Mouse (Mus musculus): ENCODE measurements around the gene Gpr146. TPM values are rescaled to one million over a fixed set of nuclear protein-coding genes. Genes with fewer than 3 reads are reported as not detected.

Gpr146 gene
- polyA plus RNA-seq, 1 experiment from 2014 or later: 4.0 TPM

DNA sequence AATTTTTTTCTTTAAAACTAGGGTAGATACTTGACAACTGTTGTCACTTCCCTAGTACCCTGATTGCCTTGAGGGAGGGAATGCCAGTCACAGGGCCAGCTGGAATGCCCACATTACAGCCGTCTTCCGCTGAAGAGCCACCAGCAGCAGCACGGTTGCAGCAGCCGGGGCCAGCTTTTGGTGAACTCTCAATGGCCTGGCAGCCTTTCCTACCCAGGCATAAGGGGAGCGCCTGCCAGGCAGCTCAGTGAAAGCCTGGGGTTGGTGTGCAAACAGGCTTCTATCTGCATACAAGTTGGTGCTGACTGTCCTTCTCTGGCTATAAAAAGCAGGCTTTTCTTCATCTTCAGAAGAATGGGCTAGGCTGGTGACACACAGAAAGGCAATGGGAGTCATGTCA lies 63.0 kb downstream of the Gpr146 start:
- H3K27me3 ChIP-seq (replicated peaks; ENCODE audit: control insufficient read depth, insufficient read depth, low read length): no peaks in the 10 kb centered on the region
- H3K4me1 ChIP-seq (ENCODE audit: control insufficient read depth, insufficient read depth, low read depth, low read length): peaks cover 23% of the 10 kb centered on the region
- ATAC-seq: no peak
- no peak overlapping the region for H3K9ac ChIP-seq (ENCODE audit: low read depth, low read length)
- H3K4me2 ChIP-seq (ENCODE audit: low read length): no peak overlapping the region
- no peaks in the 10 kb centered on the region for H3K36me3 ChIP-seq (ENCODE audit: control insufficient read depth, insufficient read depth, low read length)
- H3K9me3 ChIP-seq (ENCODE audit: control insufficient read depth, low read length): no peaks in the 10 kb centered on the region
- H3K4me3 ChIP-seq (ENCODE audit: low read length): no peak overlapping the region
- 61% methylated on average over 5 of the region's 5 CpGs for WGBS
- peak overlapping the region; percentile 17; the same call in 1 of the 2 replicates for H3K27ac ChIP-seq (ENCODE audit: low read depth, low read length)

- Histone ChIP-seq H3K4me3 (ENCODE audit: low read length) (no peak overlapping the region), H3K4me2 (ENCODE audit: low read length) (no peak overlapping the region), H3K9me3 (ENCODE audit: control insufficient read depth, low read length) (no peaks in the 10 kb centered on the region), H3K27ac (ENCODE audit: low read depth, low read length) (peak overlapping the region; percentile 17; the same call in 1 of the 2 replicates), H3K9ac (ENCODE audit: low read depth, low read length) (no peak overlapping the region), H3K36me3 (ENCODE audit: control insufficient read depth, insufficient read depth, low read length) (no peaks in the 10 kb centered on the region), H3K27me3 (replicated peaks; ENCODE audit: control insufficient read depth, insufficient read depth, low read length) (no peaks in the 10 kb centered on the region), H3K4me1 (ENCODE audit: control insufficient read depth, insufficient read depth, low read depth, low read length) (peaks cover 17% of the 10 kb centered on the region)
- ATAC-seq: no peak
- WGBS: 96% methylated on average over 11 of the region's 11 CpGs
Observed at GRCm38 (mm10) chr5:139440926-139441725, 63.6 kb downstream of the Gpr146 start.

DNA sequence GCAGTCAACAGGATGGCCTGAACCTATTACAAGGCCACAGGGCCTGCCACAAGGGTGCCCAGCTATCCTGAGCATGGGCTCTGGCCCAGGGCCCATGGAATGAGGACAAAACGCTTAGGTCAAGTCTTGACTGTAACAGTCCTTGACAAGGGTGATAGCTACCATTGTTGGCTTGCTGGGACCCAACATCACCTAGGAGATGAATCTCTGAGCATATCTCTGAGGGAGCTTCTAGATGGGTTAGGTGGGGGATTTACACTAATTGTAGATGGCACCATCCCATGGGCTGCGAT lies 64.2 kb downstream of the Gpr146 start:
- Histone ChIP-seq H3K9ac (ENCODE audit: low read depth, low read length) (no peak overlapping the region), H3K36me3 (ENCODE audit: control insufficient read depth, insufficient read depth, low read length) (no peaks in the 10 kb centered on the region), H3K27ac (ENCODE audit: low read depth, low read length) (no peak overlapping the region; the same call in 1 of the 2 replicates), H3K4me1 (ENCODE audit: control insufficient read depth, insufficient read depth, low read depth, low read length) (peaks cover 17% of the 10 kb centered on the region), H3K4me3 (ENCODE audit: low read length) (no peak overlapping the region), H3K27me3 (replicated peaks; ENCODE audit: control insufficient read depth, insufficient read depth, low read length) (no peaks in the 10 kb centered on the region), H3K9me3 (ENCODE audit: control insufficient read depth, low read length) (no peaks in the 10 kb centered on the region), H3K4me2 (ENCODE audit: low read length) (no peak overlapping the region)
- WGBS: 85% methylated on average over 2 of the region's 2 CpGs
- ATAC-seq: no peak

DNA sequence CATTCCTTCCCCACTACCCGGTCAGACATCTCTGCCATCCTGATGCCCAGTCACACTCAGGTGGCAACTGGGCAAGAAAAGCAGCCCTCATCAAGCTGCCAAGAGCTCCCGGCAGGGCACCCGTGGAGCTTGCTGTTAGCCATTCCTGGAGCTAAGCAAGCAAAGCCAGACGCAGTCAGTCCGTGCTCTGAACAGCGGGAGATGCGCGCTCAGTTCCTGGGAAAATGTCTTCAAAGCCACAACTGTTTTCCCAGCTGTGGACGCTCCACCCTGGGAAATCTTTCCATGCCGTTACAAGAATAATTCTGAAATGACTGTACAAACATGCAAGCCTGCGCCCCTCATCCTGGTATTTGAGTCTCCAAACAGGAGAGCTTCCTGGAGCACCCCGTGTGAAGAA lies 64.9 kb downstream of the Gpr146 start:
- 56% methylated on average over 12 of the region's 12 CpGs for WGBS
- 0 out of 2 replicates have a peak, but pooled peaks have one; percentile 32 for ATAC-seq
- H3K4me2 ChIP-seq (ENCODE audit: low read length): no peak overlapping the region

DNA sequence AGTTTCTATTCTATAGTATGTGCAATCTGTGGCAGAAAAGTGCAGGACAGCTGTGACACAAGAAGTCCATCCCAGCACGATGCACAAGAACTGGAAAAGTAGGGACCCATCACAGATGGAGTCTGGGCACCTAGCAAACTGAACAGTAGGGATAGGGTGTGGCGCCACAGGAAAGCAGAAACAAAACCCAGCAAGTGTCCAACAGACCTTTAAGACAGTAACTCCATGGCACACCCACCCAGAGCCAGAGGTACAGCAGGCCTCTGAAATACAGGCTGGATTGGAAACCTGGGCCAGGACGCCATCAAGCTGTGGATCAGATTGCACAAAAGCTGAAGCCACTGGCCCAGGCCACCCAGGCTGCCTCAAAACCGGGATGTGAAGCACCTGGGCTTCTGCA lies 65.5 kb downstream of the Gpr146 start:
- Histone ChIP-seq H3K36me3 (ENCODE audit: control insufficient read depth, insufficient read depth, low read length) (no peaks in the 10 kb centered on the region), H3K27ac (ENCODE audit: low read depth, low read length) (peak overlapping the region; percentile 48), H3K4me3 (ENCODE audit: low read length) (no peak overlapping the region), H3K4me1 (ENCODE audit: control insufficient read depth, insufficient read depth, low read depth, low read length) (peaks cover 17% of the 10 kb centered on the region), H3K4me2 (ENCODE audit: low read length) (no peak overlapping the region), H3K9ac (ENCODE audit: low read depth, low read length) (peak overlapping the region; percentile 22; the same call in 1 of the 2 replicates), H3K9me3 (ENCODE audit: control insufficient read depth, low read length) (no peaks in the 10 kb centered on the region), H3K27me3 (replicated peaks; ENCODE audit: control insufficient read depth, insufficient read depth, low read length) (no peaks in the 10 kb centered on the region)
- ATAC-seq: no peak
- 77% methylated on average over 4 of the region's 4 CpGs for WGBS

More for the DNA sequence above, 64.9 kb downstream of the Gpr146 start:
- Histone ChIP-seq H3K4me1 (ENCODE audit: control insufficient read depth, insufficient read depth, low read depth, low read length) (peaks cover 17% of the 10 kb centered on the region), H3K9ac (ENCODE audit: low read depth, low read length) (no peak overlapping the region), H3K36me3 (ENCODE audit: control insufficient read depth, insufficient read depth, low read length) (no peaks in the 10 kb centered on the region), H3K4me3 (ENCODE audit: low read length) (no peak overlapping the region), H3K27me3 (replicated peaks; ENCODE audit: control insufficient read depth, insufficient read depth, low read length) (no peaks in the 10 kb centered on the region), H3K27ac (ENCODE audit: low read depth, low read length) (peak overlapping the region; percentile 56), H3K9me3 (ENCODE audit: control insufficient read depth, low read length) (no peaks in the 10 kb centered on the region)

DNA sequence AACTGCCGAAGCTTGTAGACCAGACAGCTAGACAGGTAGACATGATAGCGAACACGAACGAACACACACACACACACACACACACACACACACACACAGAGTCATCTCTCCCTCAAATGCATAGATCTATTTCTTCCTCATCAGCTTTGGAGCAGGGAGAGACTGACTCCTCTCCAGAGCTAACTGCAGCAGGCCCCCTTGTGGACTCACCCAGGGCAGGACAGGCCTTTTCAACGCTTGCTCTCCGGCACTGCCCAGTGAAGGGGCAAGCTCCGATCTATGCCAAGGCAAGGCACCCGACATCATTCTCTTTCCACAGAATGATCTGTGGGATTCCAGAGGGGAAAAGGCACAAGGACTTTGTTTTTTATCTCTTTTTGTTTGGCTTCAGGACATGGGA lies 67.8 kb downstream of the Gpr146 start:
- Histone ChIP-seq H3K27ac (ENCODE audit: low read depth, low read length) (no peak overlapping the region), H3K36me3 (ENCODE audit: control insufficient read depth, insufficient read depth, low read length) (no peaks in the 10 kb centered on the region), H3K4me3 (ENCODE audit: low read length) (no peak overlapping the region), H3K4me2 (ENCODE audit: low read length) (no peak overlapping the region), H3K9ac (ENCODE audit: low read depth, low read length) (no peak overlapping the region), H3K4me1 (ENCODE audit: control insufficient read depth, insufficient read depth, low read depth, low read length) (peaks cover 24% of the 10 kb centered on the region), H3K27me3 (replicated peaks; ENCODE audit: control insufficient read depth, insufficient read depth, low read length) (no peaks in the 10 kb centered on the region), H3K9me3 (ENCODE audit: control insufficient read depth, low read length) (no peaks in the 10 kb centered on the region)
- no peak for ATAC-seq
- 91% methylated on average over 8 of the region's 8 CpGs for WGBS

MicroRNAs within 50 kb of the gene (microRNA counts, 519-probe panel; counts per million panel counts)
- microRNA mmu-miR-339-3p (602 counts per million, percentile 2 among the panel's probes with 10 or more counts), microRNA mmu-miR-339-5p (703 counts per million, percentile 3 among the panel's probes with 10 or more counts)

Small RNA genes lying within 50 kb of the gene (microRNA-seq; reads per million reads assigned to microRNA genes)
- 349 reads per million, percentile 66 among the genes with 10 or more reads in this experiment for gene Mir339

Other genes starting within 250 kb of the Gpr146 start
- 332 and 333 TPM in 2 replicates for gene Prkar1b, start 227.7 kb upstream of the Gpr146 start, polyA plus RNA-seq (2015; fragmentation: Nextera tagmentation; extraction: Ambion mirVana)
- gene Dnaaf5, start 227.5 kb upstream of the Gpr146 start, polyA plus RNA-seq (2015; fragmentation: Nextera tagmentation; extraction: Ambion mirVana): 2.6 and 5.1 TPM in 2 replicates
- 40.9 and 44.7 TPM in 2 replicates for gene Sun1, start 177.1 kb upstream of the Gpr146 start, polyA plus RNA-seq (2015; fragmentation: Nextera tagmentation; extraction: Ambion mirVana)
- gene Get4, start 125.4 kb upstream of the Gpr146 start, polyA plus RNA-seq (2015; fragmentation: Nextera tagmentation; extraction: Ambion mirVana): 124 and 125 TPM in 2 replicates
- gene Adap1, start 52.1 kb upstream of the Gpr146 start, polyA plus RNA-seq (2015; fragmentation: Nextera tagmentation; extraction: Ambion mirVana): 57.5 and 66.5 TPM in 2 replicates
- gene Cox19, start 26.3 kb upstream of the Gpr146 start, polyA plus RNA-seq (2015; fragmentation: Nextera tagmentation; extraction: Ambion mirVana): 95.1 and 98.6 TPM in 2 replicates
- not detected in 2 replicates for gene Cyp2w1, start 25.1 kb upstream of the Gpr146 start, polyA plus RNA-seq (2015; fragmentation: Nextera tagmentation; extraction: Ambion mirVana)
- 0.26 and 0.64 TPM in 2 replicates for gene C130050O18Rik, start 27.6 kb downstream of the Gpr146 start, polyA plus RNA-seq (2015; fragmentation: Nextera tagmentation; extraction: Ambion mirVana)
- gene Gper1, start 45.5 kb downstream of the Gpr146 start, polyA plus RNA-seq (2015; fragmentation: Nextera tagmentation; extraction: Ambion mirVana): 7.8 and 9.4 TPM in 2 replicates
- gene 3110082I17Rik, start 82.8 kb downstream of the Gpr146 start, polyA plus RNA-seq (2015; fragmentation: Nextera tagmentation; extraction: Ambion mirVana): 18.4 and 20.3 TPM in 2 replicates
- gene Zfand2a, start 106.9 kb downstream of the Gpr146 start, polyA plus RNA-seq (2015; fragmentation: Nextera tagmentation; extraction: Ambion mirVana): 24.5 and 29.3 TPM in 2 replicates
- 24.9 and 26.7 TPM in 2 replicates for gene Uncx, start 165.8 kb downstream of the Gpr146 start, polyA plus RNA-seq (2015; fragmentation: Nextera tagmentation; extraction: Ambion mirVana)